Mouse (Mus musculus) frontal cortex, postnatal 25 days (tissue): ENCODE measurements at regions not wholly inside any gene's neighbourhood (a gene's known extent, or its start where the extent isn't known, plus 50 kb on each side); places are given as distances from the start of the nearest gene placed in this dataset.

ENCODE experiments used
- DNase-seq, 2 experiments: peaks; one replicate each; pipeline ENCODE4 v3.0.0; 2022; ENCODE audit warnings: low spot score in 2 of 2

- no peak for DNase-seq
Measured at GRCm38 (mm10) chrX:49387439-49387838, 76.3 kb upstream of the Arhgap36 start.

GRCm38 (mm10) chrX:49377067-49377466 lies 86.7 kb upstream of the Arhgap36 start:
- DNase-seq, result peak in 1 of 2 experiments; percentile 6

GRCm38 (mm10) chrX:49370384-49370783 lies 82.3 kb upstream of the Enox2 start:
- DNase-seq, result no peak

- no peak for DNase-seq
Measured at GRCm38 (mm10) chrX:49369404-49369803, 81.3 kb upstream of the Enox2 start.

GRCm38 (mm10) chrX:49346451-49346850 lies 58.4 kb upstream of the Enox2 start:
- DNase-seq, result no peak
